Mouse (Mus musculus) ES-E14 (cell line): ENCODE results near the gene Ppp1r2.

Source experiments
- HCFC1 ChIP-seq: IDR thresholded peaks from 2 replicates; pipeline ENCODE4 v1.6.1; 2012; ENCODE audit warnings: low read length, inconsistent platforms, borderline replicate concordance; ENCODE audit not compliant: insufficient read depth
- ZNF384 ChIP-seq: IDR thresholded peaks from 2 replicates; pipeline ENCODE4 v1.6.1; 2012; ENCODE audit warnings: low read depth, low read length, inconsistent platforms

DNA sequence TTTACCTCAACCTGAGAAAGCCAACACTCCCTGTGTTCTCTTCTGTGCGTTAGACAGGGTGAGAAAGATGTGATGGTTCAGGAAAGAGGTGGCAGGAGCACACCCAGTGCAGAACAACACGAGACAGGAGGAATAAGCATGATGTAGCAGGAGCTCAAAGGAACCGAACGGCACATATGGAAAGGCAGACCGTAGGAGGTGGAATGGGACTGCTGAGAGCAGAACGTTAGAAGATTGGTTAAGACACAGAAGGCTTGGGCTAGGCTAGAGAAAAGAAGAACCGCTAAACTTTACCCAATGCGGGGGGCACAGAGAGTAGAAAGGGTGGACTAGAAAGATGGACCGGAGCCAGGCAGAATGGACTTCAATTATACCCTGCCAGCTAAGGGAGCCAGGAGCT lies 33.6 kb downstream of the Ppp1r2 start:
- TF ChIP-seq HCFC1 = no peak
- no peak for TF ChIP-seq ZNF384
